Mouse (Mus musculus) heart, postnatal 4 days (tissue): Measurements from ENCODE around the gene Cmtm5. TPM values are rescaled to one million over a fixed set of nuclear protein-coding genes. Genes with fewer than 3 reads are reported as not detected.
A peak's percentile ranks its signal among the peaks of the same experiment; 100 is the strongest.

Experiments
- DNase-seq: peaks from one replicate; pipeline ENCODE4 v3.0.0; 2021
- total RNA-seq, 2 experiments: library from RNA; stranded (reverse); gene quantifications; 2 replicates each; pipeline ENCODE4 v1.2.3; 2021

Cmtm5 gene
- under 1 TPM in 1 of 2 experiments, not detected in 1; 0.33 TPM for total RNA-seq

DNA sequence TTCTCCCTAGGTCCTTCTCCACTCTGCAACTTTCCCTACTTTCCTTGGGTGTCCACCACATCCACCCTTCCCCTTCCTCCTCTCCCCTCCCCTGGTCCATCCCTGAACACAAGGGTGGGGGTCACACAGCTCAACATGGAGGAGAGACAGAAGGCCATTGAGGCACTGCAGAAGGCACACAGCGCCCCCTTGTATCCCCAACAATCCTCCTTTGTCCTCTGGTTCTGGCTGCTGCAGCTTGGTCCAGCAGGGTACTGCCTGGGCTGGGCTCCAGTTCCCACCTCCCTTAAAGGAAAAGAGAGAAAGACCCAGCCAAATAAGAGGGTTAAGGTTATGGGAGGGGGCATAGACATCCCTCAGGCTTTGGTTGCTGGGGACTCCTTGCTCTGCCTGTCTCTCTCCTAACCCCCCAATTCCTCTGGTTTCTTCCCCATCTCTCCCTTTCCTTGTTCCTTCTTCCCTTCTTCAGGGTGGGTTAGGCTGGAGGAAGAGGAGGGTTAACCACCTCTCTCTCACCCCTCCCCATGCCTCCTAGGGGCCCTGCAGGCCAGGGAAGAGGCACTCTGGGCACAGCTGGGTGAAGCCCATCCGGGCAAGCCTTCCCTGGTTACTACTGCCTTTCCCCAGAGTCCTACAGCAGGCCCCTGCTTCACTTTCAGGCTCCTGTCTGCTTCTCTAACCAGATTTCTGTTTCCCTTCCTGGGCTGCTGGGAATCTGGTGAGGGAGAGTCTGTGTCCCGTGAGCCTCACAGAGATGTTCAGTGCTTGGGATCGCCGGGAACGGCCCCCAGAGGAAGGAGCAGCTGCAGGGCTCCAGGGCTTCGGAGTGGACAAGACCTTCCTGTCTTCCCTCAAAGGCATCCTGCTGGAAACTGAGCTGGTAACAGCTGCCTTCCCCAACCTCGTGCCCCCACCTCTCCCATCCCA lies at the start of gene Cmtm5:
Cmtm5 (plus strand) TSS at position 358 of the 927 bp plus-strand sequence.
- peak; percentile 52 for DNase-seq

DNA sequence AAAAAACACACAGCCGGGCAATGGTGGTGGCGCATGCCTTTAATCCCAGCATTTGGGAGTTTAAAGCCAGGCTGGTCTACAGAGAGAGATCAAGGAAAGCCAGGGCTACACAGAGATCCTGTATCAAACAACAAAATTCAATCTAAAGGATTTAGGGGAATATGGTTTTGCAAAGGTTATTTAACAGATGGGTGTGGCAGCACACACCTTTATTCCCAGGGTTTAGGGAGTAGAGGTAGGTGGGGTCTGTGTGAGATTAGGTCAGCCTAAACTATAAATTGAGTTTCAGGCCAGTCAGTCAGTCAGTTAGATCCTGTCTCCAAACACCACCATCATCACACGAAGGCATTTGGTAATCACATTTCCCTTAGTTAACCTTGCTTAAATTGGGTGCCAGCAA lies 43.9 kb upstream of the Cmtm5 start, which contains the start of gene Pabpn1:
Pabpn1 (plus strand) TSS at position 301 of the 400 bp plus-strand sequence.
- no peak for DNase-seq

DNA sequence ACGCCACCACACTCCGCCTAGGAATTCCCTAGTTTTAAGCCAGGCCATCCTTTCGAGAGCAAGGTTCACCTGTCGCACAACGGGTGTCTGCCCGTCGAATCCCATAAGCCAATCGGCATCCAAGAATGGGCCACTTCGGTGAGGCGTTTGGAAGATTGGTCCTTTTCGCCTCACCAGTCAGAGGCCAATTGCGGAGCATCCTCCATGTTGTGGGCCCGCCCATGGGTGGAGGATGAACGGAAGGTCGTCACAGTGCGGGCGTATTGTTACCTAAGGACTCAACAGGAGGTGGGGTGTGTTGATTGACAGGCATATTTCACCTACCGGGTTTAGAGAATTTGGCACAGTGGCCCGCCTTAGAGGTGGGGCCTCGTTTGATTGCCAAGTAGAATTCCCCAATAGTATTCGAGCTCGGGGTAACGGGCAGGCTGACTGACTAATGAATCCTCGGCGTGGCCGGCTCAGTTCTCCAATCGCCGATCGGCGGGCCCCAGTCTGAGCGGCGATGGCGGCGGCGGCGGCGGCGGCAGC lies 42.3 kb upstream of the Cmtm5 start:
- peak; percentile 98 for DNase-seq

DNA sequence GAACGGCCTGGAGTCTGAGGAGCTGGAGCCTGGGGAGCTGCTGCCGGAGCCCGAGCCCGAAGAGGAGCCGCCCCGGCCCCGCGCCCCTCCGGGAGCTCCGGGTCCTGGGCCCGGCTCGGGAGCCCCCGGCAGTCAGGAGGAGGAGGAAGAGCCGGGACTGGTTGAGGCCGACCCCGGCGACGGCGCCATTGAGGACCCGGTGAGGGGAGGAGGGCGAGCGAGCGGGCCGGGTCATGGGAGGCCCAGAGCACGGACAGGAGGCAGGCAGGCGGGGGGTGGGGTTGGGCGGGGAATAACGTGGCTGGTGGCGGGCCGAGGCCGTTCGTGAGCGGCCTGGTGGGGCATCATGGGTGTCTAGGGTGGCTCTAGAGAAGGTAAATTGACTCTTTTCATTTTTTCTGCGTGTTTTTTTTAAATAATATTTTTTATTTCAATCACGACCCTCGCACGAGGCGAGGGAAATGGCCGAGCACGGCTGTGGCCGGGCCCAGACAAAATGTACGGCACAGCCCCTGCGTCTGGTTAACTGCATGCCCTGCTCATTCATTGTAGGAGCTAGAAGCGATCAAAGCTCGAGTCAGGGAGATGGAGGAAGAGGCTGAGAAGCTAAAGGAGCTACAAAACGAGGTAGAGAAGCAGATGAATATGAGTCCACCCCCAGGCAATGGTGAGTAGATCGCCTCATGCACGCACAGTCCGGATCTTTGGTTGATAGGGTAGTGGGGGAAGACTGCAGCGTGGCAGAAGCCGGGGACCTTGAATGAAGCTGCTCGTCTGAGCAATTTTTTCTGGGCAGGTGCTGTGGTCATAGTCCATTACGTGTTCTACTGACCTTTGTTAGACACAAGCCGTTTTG lies 41.5 kb upstream of the Cmtm5 start:
- peak; percentile 73 for DNase-seq

DNA sequence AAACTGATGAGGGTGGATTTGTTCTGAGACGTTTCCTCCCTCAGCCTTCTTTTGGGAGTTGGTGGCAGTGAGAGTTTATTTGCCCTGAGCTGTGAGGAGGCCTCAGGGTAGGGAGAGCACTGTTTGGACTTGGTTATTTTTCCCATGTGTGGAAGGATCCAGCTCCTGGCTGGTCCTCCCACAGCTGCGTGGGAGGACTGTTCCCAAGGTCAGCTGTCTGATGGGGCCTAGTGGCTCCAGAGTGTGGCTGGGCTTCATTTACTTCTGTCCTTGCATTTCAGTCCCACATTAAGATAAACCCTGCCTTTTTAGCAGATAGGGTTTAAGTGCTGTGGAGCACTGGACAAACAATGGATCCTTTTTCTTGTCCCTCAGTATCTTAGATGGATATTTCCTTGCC lies 38.6 kb upstream of the Cmtm5 start:
- no peak for DNase-seq

DNA sequence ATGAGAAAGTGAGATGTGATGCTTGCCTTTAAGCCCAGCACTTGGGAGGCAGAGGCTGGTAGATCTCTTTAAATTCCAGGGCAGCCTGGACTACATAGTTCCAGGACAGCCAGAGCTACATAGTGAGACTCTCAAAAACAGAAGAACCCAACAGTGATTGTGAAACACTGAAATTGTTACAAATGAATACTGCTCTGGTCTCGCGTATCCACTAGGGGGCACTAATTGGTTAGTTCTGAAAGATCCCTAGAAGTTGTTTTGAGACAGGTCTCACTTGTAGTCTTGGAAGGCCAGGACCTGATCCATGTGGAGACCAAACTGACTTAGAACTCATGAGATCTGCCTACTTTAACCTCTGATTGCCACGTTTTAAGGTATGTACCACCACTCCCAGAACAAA lies 35.7 kb upstream of the Cmtm5 start:
- peak; percentile 78 for DNase-seq

DNA sequence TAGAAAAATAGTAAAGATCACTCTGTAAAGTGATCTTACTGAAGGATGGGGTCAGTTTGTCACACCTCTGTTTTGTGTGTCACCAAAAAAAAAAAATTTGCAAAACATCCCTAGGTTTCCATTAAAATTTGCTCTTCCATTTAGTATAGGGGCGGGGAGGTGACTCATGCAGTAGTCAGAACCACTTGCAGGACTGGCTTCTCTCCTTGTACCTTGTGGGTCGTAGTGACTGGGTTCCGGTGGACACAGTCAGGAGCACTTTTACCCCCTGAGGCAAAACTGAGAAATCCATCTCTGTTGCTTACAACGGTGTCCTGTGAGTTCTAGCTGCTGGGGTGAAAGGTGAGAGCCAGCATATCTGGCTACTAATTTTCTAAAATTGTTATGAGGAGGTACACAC lies 32.4 kb upstream of the Cmtm5 start:
- DNase-seq = no peak

DNA sequence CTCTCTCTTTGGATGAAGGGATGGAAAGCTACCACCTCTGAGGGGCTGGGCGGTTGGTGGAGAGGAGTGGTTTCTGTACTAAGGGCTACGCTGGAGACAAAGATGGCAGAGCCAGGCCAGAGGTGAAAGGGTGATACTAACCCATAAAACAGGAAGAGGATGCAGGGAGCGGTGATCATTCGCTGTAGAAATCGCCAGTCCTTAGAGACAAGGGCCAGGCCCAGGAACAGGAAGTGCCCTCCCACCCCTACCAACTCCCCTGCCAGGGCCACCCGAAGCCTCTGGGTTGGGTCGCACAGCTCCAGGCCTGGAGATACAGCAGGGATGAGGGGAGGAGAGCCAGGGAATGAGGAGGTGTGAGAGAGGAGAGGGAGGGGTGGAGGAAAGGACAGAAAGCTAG lies 27.4 kb upstream of the Cmtm5 start:
- DNase-seq = no peak

DNA sequence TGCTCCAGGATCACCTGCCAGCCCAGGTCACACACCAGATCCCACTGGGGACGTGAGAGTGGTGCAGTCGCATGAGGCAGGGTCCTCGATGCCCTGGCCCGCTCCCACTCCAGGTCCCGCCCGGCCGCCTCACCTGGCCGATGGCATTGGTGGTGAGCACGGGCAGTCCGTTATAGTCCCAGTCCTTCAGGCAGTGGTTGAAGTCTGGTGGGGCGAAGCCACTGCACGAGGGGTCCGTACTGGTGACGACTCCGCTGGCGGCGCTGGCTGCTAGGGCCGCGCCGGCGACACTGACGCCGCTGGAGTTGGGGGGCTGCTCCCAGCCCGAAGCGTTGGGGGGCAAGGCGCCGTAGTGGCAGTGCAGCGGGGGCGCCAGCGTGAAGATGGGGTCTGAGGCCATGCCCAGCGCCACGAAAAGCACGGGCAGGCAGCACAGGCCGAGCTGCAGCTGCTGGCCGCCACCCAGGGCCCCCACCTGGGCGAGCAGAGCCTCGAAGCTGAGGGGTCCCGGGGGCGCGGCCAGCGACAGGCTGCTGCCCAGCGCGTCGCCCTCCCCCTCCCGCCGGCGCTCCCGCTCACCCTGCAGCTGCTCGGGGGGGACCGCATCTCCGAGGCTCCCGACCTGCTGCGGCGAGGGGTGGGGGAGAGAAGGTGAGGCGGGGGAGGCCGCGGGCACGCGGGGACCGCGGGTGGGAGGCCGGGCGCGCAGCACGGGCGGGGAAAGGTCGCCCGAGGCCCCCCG lies 23.8 kb upstream of the Cmtm5 start:
- no peak for DNase-seq

DNA sequence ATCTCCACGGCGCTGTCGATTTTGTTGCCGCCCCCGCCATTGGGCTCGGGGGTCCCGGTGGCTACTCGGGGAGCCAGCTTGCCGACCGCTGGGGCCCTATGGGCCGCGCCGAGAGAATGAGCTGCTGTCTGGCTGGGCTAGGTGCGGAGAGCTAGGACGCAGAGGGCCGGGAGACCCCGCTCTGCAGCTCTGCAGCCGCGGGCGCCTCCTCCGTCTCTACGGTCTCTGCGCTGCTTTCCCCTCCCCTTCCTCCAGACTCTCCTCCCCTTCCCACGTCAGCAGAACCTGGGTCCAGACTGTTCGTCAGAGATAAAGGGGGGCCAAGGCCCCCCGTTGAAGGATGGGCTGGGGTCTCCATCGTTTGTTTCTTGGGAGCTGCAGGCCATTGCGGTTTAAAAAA lies 23.2 kb upstream of the Cmtm5 start, which contains the start of gene Slc22a17:
Slc22a17 (minus strand) TSS at position 247 of the 400 bp plus-strand sequence.
- DNase-seq = peak; percentile 68

DNA sequence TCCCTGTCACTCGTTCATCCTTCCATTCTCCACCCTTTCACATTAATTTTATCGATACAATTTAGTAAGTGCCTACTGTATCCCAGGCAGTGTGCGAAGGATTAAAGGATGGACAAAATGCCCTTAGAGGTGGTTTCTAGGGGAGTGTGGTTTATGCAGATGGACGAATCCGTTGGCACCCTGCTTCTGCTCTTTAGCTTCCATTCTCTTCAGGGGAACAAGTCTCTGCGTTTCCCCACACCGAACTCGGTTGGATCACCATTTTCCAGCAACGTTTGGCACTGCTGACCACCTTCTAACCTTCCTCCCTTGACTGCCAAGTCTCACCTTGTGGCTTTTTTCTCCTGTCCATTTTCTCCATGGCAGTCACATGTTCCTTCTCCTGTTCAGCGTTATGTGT lies 22.7 kb upstream of the Cmtm5 start:
- DNase-seq = no peak

DNA sequence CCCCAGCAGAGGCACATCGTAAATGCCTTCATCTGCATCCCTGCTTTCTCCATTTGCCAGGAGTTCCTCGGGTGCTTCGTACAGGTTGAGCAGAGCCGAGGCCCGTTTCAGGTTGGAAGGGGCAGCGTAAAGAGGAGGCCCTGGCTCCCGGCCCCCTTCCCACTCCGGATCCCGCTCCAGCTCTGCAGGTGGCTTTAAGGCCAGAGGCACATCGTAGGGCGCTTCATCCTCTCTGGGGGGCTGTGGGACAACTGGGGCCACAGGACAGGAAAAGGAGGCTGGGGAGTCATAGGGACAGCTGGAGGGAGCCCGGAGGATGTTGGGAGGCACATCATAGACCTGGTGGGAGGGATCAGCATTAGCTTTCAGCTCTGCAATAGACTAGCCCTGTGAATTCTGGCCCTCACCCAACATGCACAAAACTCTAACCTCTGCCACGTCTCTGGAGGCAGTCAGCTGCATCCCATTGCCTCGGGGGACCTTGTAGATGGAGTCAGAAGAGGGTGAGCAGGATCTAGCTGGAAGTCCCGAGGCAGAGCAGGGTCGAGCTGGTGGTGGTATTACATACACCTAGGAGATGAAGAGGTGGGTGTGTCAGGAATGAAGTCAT lies 15.9 kb upstream of the Cmtm5 start:
- DNase-seq = no peak

DNA sequence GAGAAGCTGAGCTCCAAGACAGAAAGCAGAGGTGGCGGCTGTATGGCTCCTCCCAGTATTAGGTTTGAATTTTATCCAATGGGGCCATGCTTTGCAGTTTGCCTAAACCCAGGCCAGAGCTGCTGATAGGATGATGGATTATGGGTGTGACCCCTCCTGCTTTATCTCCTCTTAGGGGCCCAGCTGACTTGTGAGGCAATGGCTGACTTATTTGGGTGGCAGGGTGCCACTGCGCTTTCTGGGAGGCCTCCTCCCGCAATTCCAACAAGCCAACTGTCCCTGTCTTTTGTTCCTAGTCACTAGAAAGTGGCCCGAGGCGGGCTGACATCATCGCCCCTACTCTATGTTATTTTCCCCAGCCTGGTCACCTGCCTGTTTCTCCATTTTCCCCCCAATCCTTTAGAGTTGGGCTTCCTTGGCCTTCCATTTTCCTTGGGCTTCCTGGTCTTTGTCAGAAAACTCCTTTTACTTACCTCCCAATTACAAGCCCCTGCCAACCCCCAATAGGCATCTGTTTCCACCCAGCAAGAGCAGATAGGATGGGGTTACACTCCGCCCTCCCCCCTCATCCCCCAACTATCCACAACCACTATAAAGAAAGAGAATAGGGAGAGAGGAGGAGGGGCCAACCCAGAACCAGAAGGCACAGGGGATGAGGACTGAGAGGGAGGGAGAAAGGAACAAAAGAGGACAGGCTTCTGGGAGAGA lies 11.3 kb upstream of the Cmtm5 start:
- peak; percentile 72 for DNase-seq

DNA sequence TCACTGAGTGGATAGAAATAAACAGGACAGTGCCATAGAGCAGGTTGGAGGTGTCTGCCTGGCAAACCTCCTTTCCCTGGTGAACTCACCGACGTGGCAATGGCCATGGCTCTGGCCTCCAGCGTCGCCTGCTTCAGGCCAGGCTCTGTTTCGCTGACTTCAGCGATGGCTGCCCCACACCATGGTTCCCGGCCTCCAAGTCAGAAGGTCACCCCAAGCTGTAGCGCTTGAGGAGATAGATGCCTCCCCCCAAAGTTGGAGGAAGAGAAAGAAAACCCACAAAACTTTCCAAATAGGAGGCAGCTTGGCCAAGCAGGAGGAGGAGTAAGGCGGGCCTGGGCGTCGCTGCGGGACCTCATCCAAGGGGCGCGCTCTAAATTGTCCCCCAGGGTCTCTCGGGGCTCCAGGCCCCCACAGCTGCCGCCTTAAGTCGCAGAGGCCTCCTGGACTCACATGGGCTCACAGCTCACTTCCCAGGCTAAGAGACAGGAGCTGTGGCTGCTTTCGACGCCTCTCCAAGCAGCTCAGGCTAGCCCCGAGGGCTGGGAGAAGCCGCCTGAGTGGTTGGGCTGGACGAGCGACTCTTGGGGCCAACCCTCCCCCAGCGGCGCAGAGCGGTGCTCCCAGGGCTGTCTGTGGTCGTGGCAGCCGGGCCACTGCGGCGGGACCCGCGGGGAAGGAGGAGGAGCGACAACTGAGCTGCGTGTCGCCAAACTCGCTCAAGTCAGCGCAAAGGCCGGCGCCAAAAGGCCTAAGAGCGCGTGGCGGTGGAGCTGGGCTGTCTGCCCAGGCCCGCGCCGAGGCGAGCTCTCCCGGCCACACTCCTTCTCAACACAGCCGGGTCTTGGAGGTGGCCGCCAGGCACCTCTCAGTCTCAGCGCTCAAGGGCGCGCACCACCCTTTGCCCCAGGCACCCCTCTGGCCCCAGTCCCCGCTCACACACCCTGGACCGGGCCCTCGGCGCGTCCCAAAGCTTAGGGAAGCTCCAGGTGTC lies 10.4 kb upstream of the Cmtm5 start, which contains the start of gene Efs:
Efs (minus strand) TSS at position 778 of the 994 bp plus-strand sequence.
- DNase-seq = peak; percentile 77

DNA sequence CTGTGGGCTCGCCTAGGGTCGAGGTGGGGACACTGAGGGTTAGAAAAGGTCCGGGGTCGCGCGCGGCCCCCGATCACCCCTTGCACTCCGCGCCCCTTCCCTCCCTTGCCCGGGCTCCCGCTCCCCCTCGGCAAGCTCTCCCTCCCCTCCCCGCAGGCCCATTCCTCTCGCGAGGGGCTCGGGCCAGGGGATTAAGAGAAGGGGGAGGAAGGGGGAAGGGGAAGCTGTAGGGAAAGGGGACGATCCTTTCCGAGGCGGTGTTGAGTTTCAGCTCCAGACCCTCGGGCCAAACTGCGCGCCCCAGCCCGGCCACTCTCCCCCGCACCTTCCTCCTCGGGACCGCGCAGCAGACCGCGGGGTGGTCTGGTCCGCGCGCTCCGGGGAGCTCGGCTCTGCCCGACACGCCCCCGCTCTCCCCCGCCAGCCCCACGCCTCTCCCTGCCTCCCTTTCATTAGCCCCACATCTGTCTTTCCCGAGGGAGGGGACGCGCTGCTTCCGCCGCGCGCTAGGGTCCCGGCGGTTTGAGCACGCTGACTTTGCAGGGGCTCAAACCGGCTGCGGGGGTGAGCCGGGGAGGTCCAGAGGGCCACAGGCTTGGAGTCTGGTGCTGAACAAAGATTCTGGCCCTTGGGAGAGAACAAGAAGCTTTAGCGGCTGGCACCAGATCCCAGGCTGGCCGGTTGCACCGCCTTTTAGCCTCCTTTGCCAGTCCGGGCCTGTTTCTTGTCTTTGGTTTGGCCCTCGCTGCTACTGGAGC lies 9.5 kb upstream of the Cmtm5 start:
- DNase-seq = peak; percentile 76

DNA sequence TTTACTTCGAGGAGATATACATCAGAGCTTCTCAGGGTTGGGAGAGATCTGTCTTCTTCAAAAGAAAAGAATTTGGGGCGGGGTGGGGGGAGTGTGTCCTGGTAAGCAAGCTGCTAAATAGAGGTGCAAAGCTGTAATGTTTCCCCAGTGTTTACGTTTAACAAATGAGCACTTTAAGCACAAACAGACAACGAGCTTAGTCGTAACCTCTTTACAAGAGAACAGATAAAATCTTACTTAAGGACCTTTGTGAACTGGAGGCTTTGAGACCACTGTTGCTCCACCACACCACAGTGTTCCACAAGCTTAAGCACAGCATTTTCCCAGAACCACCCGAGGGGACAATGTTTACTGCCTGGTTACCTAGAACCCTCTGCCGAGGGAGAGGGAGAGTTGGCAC lies 8.8 kb upstream of the Cmtm5 start:
- DNase-seq = no peak

DNA sequence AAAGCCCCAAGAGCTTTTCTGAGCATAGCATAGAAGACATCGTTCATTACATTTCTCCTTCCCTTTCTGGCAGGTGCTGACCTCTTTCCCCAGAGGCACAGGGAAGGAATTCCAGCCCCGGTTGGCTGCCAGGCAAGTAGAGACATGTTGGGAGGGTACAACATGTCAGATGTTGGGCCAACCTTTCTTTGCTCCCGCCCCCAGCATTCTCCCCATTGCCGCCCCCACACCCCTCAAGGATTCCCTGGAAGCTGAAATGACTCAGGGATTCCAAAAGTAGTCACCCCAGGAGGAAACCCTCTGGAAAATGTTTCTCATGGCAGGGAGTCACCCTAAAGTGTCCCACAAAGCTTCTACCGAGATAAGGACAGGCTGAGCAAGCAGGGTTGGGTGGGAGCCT lies 6.3 kb upstream of the Cmtm5 start:
- no peak for DNase-seq

DNA sequence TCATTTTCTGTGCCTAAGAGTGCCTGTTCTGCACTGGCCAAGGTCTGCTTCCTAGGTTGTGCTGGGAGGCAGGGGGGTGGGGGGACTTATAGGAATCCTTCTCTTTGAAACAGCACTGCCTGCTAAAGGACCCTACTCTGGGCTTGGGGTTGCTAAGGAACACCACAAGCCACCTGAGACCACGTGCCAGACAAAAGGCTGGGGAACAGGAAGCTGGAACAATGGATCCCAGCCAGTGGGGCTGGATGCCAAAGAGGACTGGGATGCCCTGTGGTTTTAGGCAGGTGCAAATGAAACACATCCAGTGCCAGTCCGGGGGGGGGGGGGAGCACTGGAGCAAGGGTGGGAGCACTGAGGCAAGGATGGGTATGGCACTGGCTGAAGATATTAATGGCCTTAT lies 5.6 kb upstream of the Cmtm5 start:
- peak; percentile 59 for DNase-seq

DNA sequence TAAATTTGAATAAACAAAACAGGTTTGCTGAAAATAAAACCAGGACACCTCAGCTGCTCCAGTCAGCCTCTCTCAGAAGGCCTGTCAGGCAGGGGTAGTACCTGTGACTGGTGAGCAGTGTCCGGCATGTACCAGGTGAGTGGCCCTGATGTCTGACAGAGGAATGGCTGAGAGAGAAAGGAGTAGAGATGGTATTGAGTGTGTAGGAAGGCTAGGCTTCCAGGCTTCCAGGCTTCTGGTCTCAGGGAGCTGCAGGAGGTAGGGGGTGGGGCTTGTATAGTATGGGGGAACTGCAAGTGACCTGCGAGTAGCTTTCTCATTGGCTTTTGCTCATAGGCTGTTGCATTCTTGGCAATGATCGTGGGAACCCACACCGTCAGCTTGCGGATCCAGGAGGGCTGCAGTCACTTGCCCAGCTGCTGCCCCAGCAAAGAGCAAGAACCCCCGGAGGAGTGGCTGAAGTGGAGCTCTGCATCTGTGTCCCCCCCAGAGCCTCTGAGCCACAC lies 3.4 kb upstream of the Cmtm5 start, which contains the start of gene Il25:
Il25 (plus strand) TSS at position 51 of the 506 bp plus-strand sequence.
- no peak for DNase-seq
